Mouse (Mus musculus): ENCODE measurements around the gene Stil. TPM values are rescaled to one million over a fixed set of nuclear protein-coding genes. Genes with fewer than 3 reads are reported as not detected.

Stil gene
- total and polyA plus RNA-seq, 3 experiments = 8.1 to 11.8 (median 9.0) TPM

DNA sequence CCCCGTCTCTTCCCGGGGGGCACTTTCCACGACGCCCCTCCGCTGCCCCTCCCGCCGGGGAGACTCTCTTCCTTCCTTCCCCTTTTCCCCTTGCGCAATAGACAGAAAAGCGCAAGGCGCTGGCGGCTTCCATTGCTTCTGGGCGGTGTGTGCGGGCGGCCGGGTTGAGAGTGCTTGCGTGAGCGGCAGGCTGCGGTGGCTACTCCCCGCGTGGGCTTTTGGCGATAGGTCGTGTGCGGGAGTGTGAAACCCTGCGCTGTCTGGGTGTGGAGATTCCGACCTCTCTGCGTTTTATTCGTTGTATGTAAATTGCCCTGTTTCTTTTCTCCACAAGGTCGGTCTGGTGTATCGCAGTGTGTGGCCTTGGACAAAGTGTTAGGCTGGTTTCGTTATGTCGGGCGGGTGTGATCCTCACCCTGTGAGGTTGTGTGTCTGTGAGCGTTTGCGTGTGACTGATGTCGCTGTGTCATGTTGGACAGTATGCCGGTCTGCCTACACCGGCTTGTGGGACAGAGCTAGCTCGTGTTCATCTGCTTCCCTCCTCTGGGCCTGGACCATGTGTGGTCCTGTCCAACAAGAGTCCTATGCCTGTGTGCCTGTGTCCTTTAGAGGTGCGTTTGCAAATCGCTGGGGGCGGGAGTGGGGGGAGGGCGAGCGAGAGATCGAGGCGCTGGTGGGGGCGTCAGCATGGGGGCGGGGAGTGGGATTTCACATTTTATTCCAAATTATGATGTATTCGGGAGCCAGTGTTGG is 57.1 kb downstream of the Stil start:
- H3K27ac ChIP-seq (ENCODE audit: insufficient read depth, low read depth) = no peak overlapping the region
- H3K27me3 ChIP-seq (replicated peaks) = peaks cover 81% of the 10 kb centered on the region
- peak overlapping the region; percentile 32 for H3K4me2 ChIP-seq (ENCODE audit: insufficient read depth, low read depth, poor library complexity, severe bottlenecking)
- in situ Hi-C loops (cut with MboI; ENCODE audit: low pct_ligation_motif_present, low pct_unique_long_range_greater_than_20kb, low sequenced_read_pairs) (no loop called here), dilution Hi-C loops (cut with MboI; ENCODE audit: extremely low pct_ligation_motif_present, extremely low pct_unique_long_range_greater_than_20kb, low sequenced_read_pairs) (no loop called here)
- DNase-seq (ENCODE audit: extremely low read depth) = no peak
- H3K4me3 ChIP-seq (replicated peaks in 1 of 3; ENCODE audit: low read depth in 2 of 3, low read length in 2 of 3, poor library complexity in 1 of 3) = peak overlapping the region in 1 of 3 experiments; percentile 9
- peaks cover 8% of the 10 kb centered on the region for H3K9me3 ChIP-seq (replicated peaks; ENCODE audit: low read length)
- TF ChIP-seq MAFK (IDR thresholded peaks at IDR 0.05; ENCODE audit: insufficient replicate concordance, low read length) (no peak), MEF2A (IDR thresholded peaks at IDR 0.05; ENCODE audit: borderline replicate concordance, low read depth, low read length) (no peak), JUND (conservative IDR thresholded peaks at IDR 0.05; ENCODE audit: low read depth, low read length) (no peak), E2F4 (IDR thresholded peaks at IDR 0.05; ENCODE audit: insufficient replicate concordance, low read depth, low read length) (no peak), RAD21 (IDR thresholded peaks at IDR 0.05; ENCODE audit: low read depth, low read length) (no peak), GABPA (IDR thresholded peaks at IDR 0.05; ENCODE audit: insufficient replicate concordance, low read depth, low read length) (no peak), ZMIZ1 (IDR thresholded peaks at IDR 0.05; ENCODE audit: low read depth, low read length) (no peak), POLR2A (IDR thresholded peaks at IDR 0.05; ENCODE audit: low read depth, low read length) (no peak), CHD2 (IDR thresholded peaks at IDR 0.05; ENCODE audit: low read length) (no peak), CHD1 (IDR thresholded peaks at IDR 0.05; ENCODE audit: low read depth, low read length) (no peak), IRF4 (IDR thresholded peaks at IDR 0.05; ENCODE audit: low read depth, low read length) (no peak), HCFC1 (IDR thresholded peaks at IDR 0.05; ENCODE audit: low read depth, low read length) (no peak), BHLHE40 (IDR thresholded peaks at IDR 0.05; ENCODE audit: low read depth, low read length) (no peak), PAX5 (IDR thresholded peaks at IDR 0.05; ENCODE audit: low read length) (no peak), ZKSCAN1 (IDR thresholded peaks at IDR 0.05; ENCODE audit: borderline replicate concordance, low read depth, low read length) (no peak), CTCF (conservative IDR thresholded peaks at IDR 0.05 in 1 of 2, IDR thresholded peaks at IDR 0.05 in 1 of 2; ENCODE audit: low read depth in 2 of 2, low read length in 2 of 2) (no peak), ETS1 (conservative IDR thresholded peaks at IDR 0.05; ENCODE audit: low read depth, low read length) (no peak), MAX (IDR thresholded peaks at IDR 0.05; ENCODE audit: low read length) (no peak), ZC3H11A (IDR thresholded peaks at IDR 0.05; ENCODE audit: low read depth, low read length) (no peak)
- no peaks in the 10 kb centered on the region for H3K4me1 ChIP-seq (ENCODE audit: control insufficient read depth in 1 of 2, insufficient read depth in 2 of 2)
- H3K9ac ChIP-seq (ENCODE audit: insufficient read depth, low read depth) = no peak overlapping the region
- H3K36me3 ChIP-seq (replicated peaks in 1 of 2; ENCODE audit: control insufficient read depth in 1 of 2, insufficient read depth in 1 of 2, low read length in 1 of 2) = no peaks in the 10 kb centered on the region
- no peaks in the 10 kb centered on the region for H3K79me2 ChIP-seq (replicated peaks; ENCODE audit: control insufficient read depth, extremely low read depth, insufficient read depth, poor library complexity, severe bottlenecking)

GRCm38 (mm10) chr4:115057674-115058316 is 57.8 kb downstream of the Stil start:
- in situ Hi-C loops (cut with MboI; ENCODE audit: low pct_ligation_motif_present, low pct_unique_long_range_greater_than_20kb, low sequenced_read_pairs) = no loop called here
- H3K36me3 ChIP-seq (replicated peaks in 1 of 2; ENCODE audit: control insufficient read depth in 1 of 2, insufficient read depth in 1 of 2, low read length in 1 of 2) = no peaks in the 10 kb centered on the region
- H3K9ac ChIP-seq (ENCODE audit: insufficient read depth, low read depth) = no peak overlapping the region
- DNase-seq (ENCODE audit: extremely low read depth) = no peak
- no peak overlapping the region for H3K4me2 ChIP-seq (ENCODE audit: insufficient read depth, low read depth, poor library complexity, severe bottlenecking)
- no peak for TF ChIP-seq ZNF384 (IDR thresholded peaks at IDR 0.05; ENCODE audit: low read depth, low read length)
- no peak for TF ChIP-seq JUND (conservative IDR thresholded peaks at IDR 0.05; ENCODE audit: low read depth, low read length)
- TF ChIP-seq USF1 (IDR thresholded peaks at IDR 0.05; ENCODE audit: low read depth, low read length) = no peak
- TF ChIP-seq CHD1 (IDR thresholded peaks at IDR 0.05; ENCODE audit: low read depth, low read length) = no peak
- TF ChIP-seq NRF1 (IDR thresholded peaks at IDR 0.05; ENCODE audit: low read depth, low read length) = no peak
- TF ChIP-seq TBP (conservative IDR thresholded peaks at IDR 0.05; ENCODE audit: low read depth, low read length) = no peak
- no peak for TF ChIP-seq KAT2A (IDR thresholded peaks at IDR 0.05; ENCODE audit: insufficient replicate concordance, low read length)
- peaks cover 81% of the 10 kb centered on the region for H3K27me3 ChIP-seq (replicated peaks)
- dilution Hi-C loops (cut with MboI; ENCODE audit: extremely low pct_ligation_motif_present, extremely low pct_unique_long_range_greater_than_20kb, low sequenced_read_pairs) = no loop called here
- H3K4me1 ChIP-seq (ENCODE audit: control insufficient read depth in 1 of 2, insufficient read depth in 2 of 2) = peaks cover 0 to under 1% of the 10 kb centered on the region in 2 experiments; a peak in 1 of 4 replicates
- peaks cover 8% of the 10 kb centered on the region for H3K9me3 ChIP-seq (replicated peaks; ENCODE audit: low read length)
- no peak overlapping the region for H3K4me3 ChIP-seq (replicated peaks in 1 of 3; ENCODE audit: low read depth in 2 of 3, low read length in 2 of 3, poor library complexity in 1 of 3)
- no peak overlapping the region for H3K27ac ChIP-seq (ENCODE audit: insufficient read depth, low read depth)
- H3K79me2 ChIP-seq (replicated peaks; ENCODE audit: control insufficient read depth, extremely low read depth, insufficient read depth, poor library complexity, severe bottlenecking) = no peaks in the 10 kb centered on the region
